Mouse (Mus musculus) megakaryocyte, embryonic 14.5 days (primary cell): Measurements from ENCODE around the gene Gm28079.
"Not testable (repeated sequence)": the region's sequence is repeated elsewhere in the genome, so short reads cannot be mapped to it uniquely, and the experiment has no call there.

Experiments used
- FLI1 ChIP-seq: IDR thresholded peaks from 2 replicates; pipeline ENCODE4 v1.6.1; 2012; ENCODE audit warnings: low read length, inconsistent platforms, mixed read lengths
- GATA1 ChIP-seq: IDR thresholded peaks from 3 replicates; pipeline ENCODE4 v1.6.1; 2012; ENCODE audit warnings: mixed read lengths, low read length, inconsistent platforms, borderline replicate concordance

DNA sequence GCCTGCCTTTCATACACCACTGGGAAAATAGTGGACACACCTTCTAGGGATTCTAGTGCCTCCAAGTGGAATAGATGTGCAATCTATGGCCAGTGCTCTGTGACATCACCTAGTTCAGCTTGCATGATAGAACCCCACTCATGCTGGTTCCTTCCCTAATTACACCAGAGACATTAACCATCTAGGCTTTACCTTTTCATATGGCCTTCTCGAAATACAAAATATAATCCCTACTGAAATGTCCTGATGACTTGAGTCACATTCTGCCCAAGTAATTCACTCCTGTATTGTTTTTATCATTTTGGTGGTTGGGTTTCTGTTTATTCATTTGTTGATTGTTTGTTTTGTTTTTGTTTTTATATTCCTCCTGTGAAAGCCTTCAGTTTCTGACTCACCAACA, at the start of gene Gm28079:
- not testable (repeated sequence) for TF ChIP-seq GATA1, FLI1
